Mouse (Mus musculus) embryo, embryonic 10.5 days (tissue): ENCODE data around the gene Ifi205.

Experiments used
- DNase-seq: peaks from one replicate; pipeline ENCODE4 v3.0.0-alpha.2; 2015; ENCODE audit warnings: low spot score

The Ifi205 gene

GRCm38 (mm10) chr1:173973111-173973510, 58.5 kb downstream of the Ifi205 start:
- no peak for DNase-seq
